Mouse (Mus musculus): Measurements from ENCODE around the gene Nt5dc1. TPM values are rescaled to one million over a fixed set of nuclear protein-coding genes. Genes with fewer than 3 reads are reported as not detected.
"Not testable (repeated sequence)": the region's sequence is repeated elsewhere in the genome, so short reads cannot be mapped to it uniquely, and the experiment has no call there.

Nt5dc1 gene
- total RNA-seq, 1 experiment from 2014 or later = 38.7 TPM

DNA sequence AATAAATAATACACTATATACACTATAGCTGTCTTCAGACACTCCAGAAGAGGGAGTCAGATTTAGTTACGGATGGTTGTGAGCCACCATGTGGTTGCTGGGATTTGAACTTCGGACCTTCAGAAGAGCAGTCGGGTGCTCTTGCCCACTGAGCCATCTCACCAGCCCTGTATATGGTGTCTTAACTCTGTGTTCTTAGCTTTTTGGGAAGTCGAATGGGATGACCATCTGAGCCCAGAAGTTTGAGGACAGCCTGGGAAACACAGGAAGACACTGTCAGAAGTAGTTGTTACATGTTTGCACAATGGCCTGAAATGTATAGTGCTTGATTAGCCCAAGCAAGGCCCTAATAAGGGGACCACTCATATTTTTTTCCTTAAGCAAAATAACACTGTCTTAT is 153.2 kb downstream of the Nt5dc1 start:
- no peak for ATAC-seq (replicated peaks; ENCODE audit: insufficient number of reproducible peaks, low FRiP score, low TSS enrichment, poor library complexity, severe bottlenecking)

DNA sequence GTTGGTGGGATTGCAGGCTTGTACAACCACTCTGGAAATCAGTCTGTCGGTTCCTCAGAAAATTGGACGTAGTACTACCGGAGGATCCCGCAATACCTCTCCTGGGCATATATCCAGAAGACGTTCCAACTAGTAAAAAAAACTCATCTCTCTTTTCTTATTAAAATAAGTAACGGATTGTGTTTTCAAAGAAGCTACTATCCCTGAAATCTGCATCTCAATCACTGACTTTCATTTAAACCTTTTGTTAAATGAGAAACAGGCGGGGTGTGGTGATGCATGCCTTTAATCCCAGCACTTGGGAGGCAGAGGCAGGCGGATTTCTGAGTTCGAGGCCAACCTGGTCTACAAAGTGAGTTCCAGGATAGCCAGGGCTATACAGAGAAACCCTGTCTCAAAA is 165.5 kb downstream of the Nt5dc1 start:
- not testable (repeated sequence) for ATAC-seq (replicated peaks; ENCODE audit: insufficient number of reproducible peaks, low FRiP score, low TSS enrichment, poor library complexity, severe bottlenecking)

DNA sequence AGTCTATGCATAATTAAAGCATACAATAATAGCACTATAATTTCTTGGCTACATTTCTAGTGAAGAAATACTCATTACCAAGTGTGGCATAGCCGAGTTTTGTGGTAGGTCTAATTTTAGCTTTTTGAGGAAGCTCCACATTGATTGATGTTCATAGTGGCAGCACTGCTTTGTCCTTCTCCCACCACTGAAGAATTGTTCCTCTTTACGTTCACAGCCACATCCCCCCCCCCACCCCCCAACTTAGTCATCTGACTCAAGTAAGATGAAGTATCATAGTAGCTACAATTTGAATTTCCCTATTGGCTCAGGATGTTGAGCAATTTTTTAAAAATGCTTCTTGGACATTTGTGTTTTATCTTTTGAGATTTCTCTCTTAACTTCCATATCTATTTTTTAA is 168.8 kb downstream of the Nt5dc1 start:
- peak; percentile 87 for ATAC-seq (replicated peaks; ENCODE audit: insufficient number of reproducible peaks, low FRiP score, low TSS enrichment, poor library complexity, severe bottlenecking)

DNA sequence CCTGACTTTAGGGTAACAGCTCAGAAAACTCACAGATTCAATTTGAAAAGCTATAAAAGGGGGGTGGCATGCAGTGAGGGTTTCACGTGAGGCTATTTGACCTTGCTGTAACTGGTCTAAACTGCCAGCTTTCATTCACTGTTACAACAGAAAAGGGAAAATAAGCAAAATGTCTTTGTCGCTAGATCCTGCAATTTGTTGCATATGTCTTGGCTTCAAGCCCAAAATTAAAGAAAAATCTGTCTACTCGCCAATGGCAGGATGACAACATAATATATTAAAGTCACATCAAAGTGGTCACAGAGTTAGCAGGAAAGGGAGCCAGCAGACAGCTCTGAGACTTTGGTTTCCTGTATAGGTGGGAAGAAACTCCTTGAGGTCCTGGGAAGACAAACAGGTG is 170.6 kb downstream of the Nt5dc1 start:
- ATAC-seq (replicated peaks; ENCODE audit: insufficient number of reproducible peaks, low FRiP score, low TSS enrichment, poor library complexity, severe bottlenecking) = no peak

DNA sequence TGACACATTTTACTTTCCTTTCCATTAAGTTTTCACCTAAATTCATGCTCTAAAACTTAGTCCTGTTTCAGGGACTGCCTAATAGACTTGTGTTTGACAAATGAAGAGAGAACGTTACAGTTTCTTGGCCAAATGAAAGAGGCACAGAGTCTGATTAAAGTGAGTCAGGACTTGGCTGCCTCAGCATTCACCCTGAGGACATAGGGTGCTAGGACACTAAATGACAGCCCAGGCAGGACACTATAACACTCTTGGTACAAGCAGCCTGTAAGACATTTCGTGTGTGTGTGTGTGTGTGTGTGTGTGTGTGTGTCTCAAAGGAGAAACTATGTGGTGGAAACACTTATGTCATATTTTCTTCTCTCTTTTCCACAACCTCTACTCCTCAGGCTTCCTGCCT is 172.2 kb downstream of the Nt5dc1 start:
- no peak for ATAC-seq (replicated peaks; ENCODE audit: insufficient number of reproducible peaks, low FRiP score, low TSS enrichment, poor library complexity, severe bottlenecking)

DNA sequence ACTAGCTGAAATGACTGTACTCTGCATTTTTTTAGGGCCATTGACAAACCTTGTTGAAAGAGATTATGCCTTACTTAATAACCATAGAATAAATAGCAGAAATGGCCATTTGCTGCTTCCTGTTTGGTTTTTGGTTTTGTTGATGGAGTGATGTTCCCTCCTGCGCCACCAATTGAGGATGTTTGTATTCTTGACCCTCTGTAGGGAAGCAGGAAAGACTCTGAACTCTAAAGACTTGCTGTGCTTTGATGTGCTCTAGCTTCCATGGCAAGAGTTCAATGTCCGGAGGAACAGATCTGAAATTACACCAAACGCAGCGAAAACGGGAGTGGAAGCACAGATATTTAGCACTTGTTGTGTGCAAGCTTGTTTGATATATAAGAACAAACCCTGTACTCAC is 173.6 kb downstream of the Nt5dc1 start:
- ATAC-seq (replicated peaks; ENCODE audit: insufficient number of reproducible peaks, low FRiP score, low TSS enrichment, poor library complexity, severe bottlenecking) = 0 out of 2 replicates have a peak, but pooled peaks have one; percentile 37

DNA sequence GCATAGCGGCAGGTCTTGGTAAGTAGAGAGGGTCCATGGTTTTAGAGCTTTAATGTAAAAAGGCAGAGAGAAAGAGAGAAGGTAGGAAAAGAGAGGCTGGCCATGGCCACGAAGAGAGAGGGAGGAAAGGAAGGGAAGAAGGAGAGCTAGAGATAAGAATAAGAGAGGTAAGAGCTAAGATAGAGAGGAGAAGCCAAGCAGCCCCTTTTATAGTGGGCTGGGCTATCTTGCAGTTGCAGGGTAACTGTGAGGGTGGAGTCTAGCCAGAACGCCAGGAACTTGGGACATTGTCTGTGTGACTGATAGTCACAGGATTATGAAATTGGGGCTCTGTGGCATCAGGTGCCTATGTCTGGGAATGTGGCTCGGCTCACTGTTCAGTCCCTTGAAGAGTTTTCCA is 179.8 kb downstream of the Nt5dc1 start:
- ATAC-seq (replicated peaks; ENCODE audit: insufficient number of reproducible peaks, low FRiP score, low TSS enrichment, poor library complexity, severe bottlenecking) = no peak

Other genes starting within 250 kb of the Nt5dc1 start
- gene Dse, start 210.8 kb downstream of the Nt5dc1 start, total RNA-seq (2017) = 52.8 to 55.4 TPM (median 53.9 TPM) in 3 replicates
- 84.6 to 91.2 TPM (median 86.2 TPM) in 3 replicates for gene Tspyl1, start 136.4 kb downstream of the Nt5dc1 start, total RNA-seq (2017)
- gene Tspyl4, start 121.1 kb downstream of the Nt5dc1 start, total RNA-seq (2017) = 6.7 to 13.1 TPM (median 8.1 TPM) in 3 replicates
- not detected in 3 replicates for gene Col10a1, start 28.6 kb downstream of the Nt5dc1 start, total RNA-seq (2017)
- not detected in 3 replicates for gene Frk, start 64.8 kb upstream of the Nt5dc1 start, total RNA-seq (2017)

All from monocyte, adult 5-6 weeks (primary cell).